Mouse (Mus musculus): ENCODE measurements at regions not wholly inside any gene's neighbourhood (a gene's known extent, or its start where the extent isn't known, plus 50 kb on each side); places are given as distances from the start of the nearest gene placed in this dataset.

DNA sequence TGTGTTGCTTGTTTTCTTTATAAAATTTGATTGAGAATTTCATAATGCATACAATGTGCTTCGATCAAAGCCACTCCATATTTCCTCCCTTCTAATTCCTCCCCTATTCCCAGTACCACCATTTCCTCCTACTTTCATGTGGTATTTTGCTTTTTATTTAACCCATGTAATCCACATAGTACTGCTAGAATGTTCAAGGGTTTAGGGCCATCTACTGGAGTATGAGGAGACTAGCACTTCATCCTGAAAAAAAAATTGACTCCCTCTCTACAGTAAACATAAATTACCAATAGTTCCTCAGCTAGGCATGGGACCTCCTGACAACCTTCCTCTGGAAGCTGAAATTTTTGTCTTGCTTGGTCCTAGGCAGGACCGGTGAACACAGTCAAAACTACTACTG is 163.0 kb downstream of the Gpr165 start:
- DNase-seq = no peak

DNA sequence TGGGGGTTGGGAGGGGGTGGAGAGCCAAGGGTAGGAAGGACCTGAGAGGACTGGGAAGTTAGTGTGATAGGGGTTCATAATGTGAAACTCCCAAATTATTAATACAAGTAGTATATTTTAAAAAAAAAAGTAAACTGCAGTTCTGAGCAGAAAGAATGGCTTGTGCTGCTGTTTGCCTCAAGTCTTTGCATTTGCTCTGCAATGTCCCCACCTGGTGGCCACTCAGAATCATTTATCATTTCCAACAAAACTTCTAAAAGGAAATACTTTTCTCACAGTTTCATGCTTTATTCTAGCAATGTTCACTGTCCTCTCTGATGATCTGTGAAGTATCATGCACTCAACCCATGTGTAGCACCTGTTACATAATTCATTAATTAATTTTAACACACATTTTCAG is 165.5 kb downstream of the Gpr165 start:
- no peak for DNase-seq

DNA sequence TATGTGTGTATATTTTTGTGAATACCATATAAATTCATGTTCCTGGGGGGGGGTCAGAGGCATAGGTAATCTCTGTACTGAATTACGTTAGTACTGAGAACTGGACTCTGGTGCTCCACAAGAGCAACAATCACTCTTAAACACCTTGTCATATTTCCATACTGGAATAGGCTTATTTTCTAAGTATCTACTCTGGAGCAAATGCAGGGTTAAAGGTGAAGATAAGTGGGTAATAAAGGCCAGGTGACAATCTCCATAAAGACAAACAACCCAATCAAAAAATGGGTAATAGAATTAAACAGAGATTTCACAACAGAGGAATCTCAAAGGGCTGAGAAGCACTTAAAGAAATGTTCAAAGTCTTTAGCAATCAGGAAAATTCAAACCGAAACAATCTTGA is 165.9 kb downstream of the Gpr165 start:
- no peak for DNase-seq

DNA sequence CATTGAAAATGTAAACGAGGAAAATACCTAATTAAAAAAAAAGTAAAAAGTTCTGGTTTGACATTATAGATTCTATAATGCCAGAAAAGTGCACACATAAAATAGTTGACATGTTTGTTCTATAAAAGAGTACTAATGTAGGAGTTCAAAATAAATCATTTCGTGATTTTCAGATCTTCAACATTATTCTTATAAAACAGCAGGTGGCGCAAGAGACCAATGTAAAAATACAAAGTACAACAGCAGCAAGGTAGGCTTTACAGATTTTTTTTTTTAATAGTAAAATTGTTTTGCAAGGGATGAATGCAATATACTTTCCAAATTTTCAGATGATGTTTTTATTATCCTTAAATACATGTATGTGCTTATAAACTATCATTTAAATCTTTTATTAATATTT is 171.8 kb upstream of the Pgr15l start:
- DNase-seq = peak; percentile 6
